Mouse (Mus musculus) CH12.LX (cell line): ENCODE results near the gene Frat1. TPM values are rescaled to one million over a fixed set of nuclear protein-coding genes. Genes with fewer than 3 reads are reported as not detected.

ENCODE experiments used
- DNase-seq: peaks from one replicate; pipeline ENCODE4 v3.0.0-alpha.2; 2013; ENCODE audit errors: extremely low read depth
- H3K27ac ChIP-seq: 2 replicates; pipeline ENCODE4 v1.5.1; 2012; ENCODE audit warnings: low read depth, mild to moderate bottlenecking, control low read depth, moderate library complexity; ENCODE audit not compliant: insufficient read depth
- H3K27me3 ChIP-seq: replicated peaks from 2 replicates; pipeline ENCODE3; 2012; ENCODE audit warnings: inconsistent platforms
- H3K36me3 ChIP-seq, 2 experiments: replicated peaks in 1 of 2; 2 replicates each; pipeline versions ENCODE3 to v1.6.1; 2012; ENCODE audit warnings: inconsistent platforms in 1 of 2, low read length in 1 of 2, mild to moderate bottlenecking in 1 of 2, mixed read lengths in 1 of 2, moderate library complexity in 1 of 2; ENCODE audit not compliant: control insufficient read depth in 1 of 2, insufficient read depth in 1 of 2
- H3K4me1 ChIP-seq, 2 experiments: 2 replicates each; pipeline ENCODE4 v1.6.1; 2012; ENCODE audit warnings: inconsistent platforms in 1 of 2, moderate library complexity in 1 of 2; ENCODE audit not compliant: insufficient read depth in 2 of 2, control insufficient read depth in 1 of 2
- H3K4me2 ChIP-seq: 2 replicates; pipeline ENCODE4 v1.6.1; 2012; ENCODE audit warnings: low read depth, mild to moderate bottlenecking, control low read depth; ENCODE audit not compliant: poor library complexity, insufficient read depth, severe bottlenecking
- H3K4me3 ChIP-seq, 3 experiments: fragments of 150-350 bp in 1 of 3; sonication (generic) in 1 of 3; replicated peaks in 1 of 3; 2 replicates each; pipeline versions ENCODE3 to v1.5.1; 2011 to 2012; ENCODE audit warnings: low read depth in 2 of 3, low read length in 2 of 3, mild to moderate bottlenecking in 2 of 3, moderate library complexity in 2 of 3, control low read depth in 1 of 3, improper control_type of control experiment in 1 of 3, inconsistent platforms in 1 of 3, mixed read lengths in 1 of 3; ENCODE audit not compliant: poor library complexity in 1 of 3
- H3K79me2 ChIP-seq: replicated peaks from 2 replicates; pipeline ENCODE4 v1.6.1; 2012; ENCODE audit warnings: mild to moderate bottlenecking, moderate library complexity; ENCODE audit not compliant: control insufficient read depth, poor library complexity, insufficient read depth, severe bottlenecking; ENCODE audit errors: extremely low read depth
- H3K9ac ChIP-seq: 2 replicates; pipeline ENCODE4 v1.6.1; 2012; ENCODE audit warnings: low read depth, mild to moderate bottlenecking, control low read depth, moderate library complexity; ENCODE audit not compliant: insufficient read depth
- H3K9me3 ChIP-seq: replicated peaks from 2 replicates; pipeline ENCODE3; 2012; ENCODE audit warnings: low read length, inconsistent platforms, mixed read lengths
- CHD1 ChIP-seq: IDR thresholded peaks from 2 replicates; pipeline ENCODE4 v1.6.1; 2012; ENCODE audit warnings: low read depth, low read length, improper control_type of control experiment, inconsistent platforms
- CHD2 ChIP-seq: IDR thresholded peaks from 2 replicates; pipeline ENCODE4 v1.6.1; 2011; ENCODE audit warnings: low read length, improper control_type of control experiment
- CTCF ChIP-seq, 2 experiments: IDR thresholded peaks in 1 of 2; conservative IDR thresholded peaks in 1 of 2; 2 replicates each; pipeline ENCODE4 v1.5.1; 2011 to 2012; ENCODE audit warnings: low read depth in 2 of 2, low read length in 2 of 2, improper control_type of control experiment in 1 of 2, inconsistent platforms in 1 of 2, mild to moderate bottlenecking in 1 of 2, moderate library complexity in 1 of 2
- E2F4 ChIP-seq: IDR thresholded peaks from 2 replicates; pipeline ENCODE4 v1.6.1; 2011; ENCODE audit warnings: low read depth, low read length, improper control_type of control experiment; ENCODE audit not compliant: insufficient replicate concordance
- GABPA ChIP-seq: IDR thresholded peaks from 2 replicates; pipeline ENCODE4 v1.6.1; 2012; ENCODE audit warnings: low read depth, low read length, improper control_type of control experiment, inconsistent platforms; ENCODE audit not compliant: insufficient replicate concordance
- HCFC1 ChIP-seq: IDR thresholded peaks from 2 replicates; pipeline ENCODE4 v1.6.1; 2012; ENCODE audit warnings: low read depth, mild to moderate bottlenecking, inconsistent platforms, low read length, improper control_type of control experiment
- JUND ChIP-seq: conservative IDR thresholded peaks from 2 replicates; pipeline ENCODE4 v1.6.1; 2011; ENCODE audit warnings: low read depth, low read length, improper control_type of control experiment
- MAX ChIP-seq: IDR thresholded peaks from 2 replicates; pipeline ENCODE4 v1.6.1; 2011; ENCODE audit warnings: low read length, improper control_type of control experiment
- MAZ ChIP-seq: IDR thresholded peaks from 2 replicates; pipeline ENCODE4 v1.6.1; 2012; ENCODE audit warnings: low read depth, mild to moderate bottlenecking, inconsistent platforms, low read length, improper control_type of control experiment, moderate library complexity
- MXI1 ChIP-seq: IDR thresholded peaks from 2 replicates; pipeline ENCODE4 v1.6.1; 2011; ENCODE audit warnings: mild to moderate bottlenecking, low read depth, low read length, improper control_type of control experiment
- POLR2AphosphoS2 ChIP-seq: IDR thresholded peaks from 2 replicates; pipeline ENCODE4 v1.6.1; 2011; ENCODE audit warnings: low read depth, low read length, improper control_type of control experiment
- SIN3A ChIP-seq: IDR thresholded peaks from 2 replicates; pipeline ENCODE4 v1.6.1; 2012; ENCODE audit warnings: low read length, improper control_type of control experiment, inconsistent platforms
- SMC3 ChIP-seq: IDR thresholded peaks from 2 replicates; pipeline ENCODE4 v1.6.1; 2011; ENCODE audit warnings: low read depth, low read length, improper control_type of control experiment
- TBP ChIP-seq: conservative IDR thresholded peaks from 2 replicates; pipeline ENCODE4 v1.6.1; 2011; ENCODE audit warnings: low read depth, low read length, improper control_type of control experiment
- ZNF384 ChIP-seq: IDR thresholded peaks from 2 replicates; pipeline ENCODE4 v1.6.1; 2012; ENCODE audit warnings: low read depth, low read length, improper control_type of control experiment, inconsistent platforms
- dilution Hi-C: fragments of 300-500 bp; cut with MboI; formaldehyde crosslinking; loops from 2 replicates; pipeline ENCODE4 v1.14.3; 2020; ENCODE audit warnings: low sequenced_read_pairs; ENCODE audit not compliant: extremely low pct_unique_long_range_greater_than_20kb, extremely low pct_ligation_motif_present
- in situ Hi-C: fragments of 300-500 bp; cut with MboI; formaldehyde crosslinking; loops from 3 replicates; pipeline ENCODE4 v1.14.3; 2019; ENCODE audit warnings: low sequenced_read_pairs, low pct_ligation_motif_present, low pct_unique_long_range_greater_than_20kb, mixed read lengths
- polyA plus RNA-seq: library from polyadenylated mRNA; unstranded; fragments of >175 nt; gene quantifications from 2 replicates; pipeline ENCODE4 v1.2.1, GENCODE M21; 2012; ENCODE audit warnings: low read depth; ENCODE audit not compliant: insufficient read length
- total RNA-seq, 2 experiments: library from RNA; depleted of rRNA; stranded (reverse); fragments of 300-350 nt in 1 of 2; fragments of >200 nt in 1 of 2; gene quantifications; 2 replicates each; pipeline ENCODE4 v1.2.3; 2012 to 2014

The Frat1 gene
- total and polyA plus RNA-seq, 3 experiments, result 0.64 to 2.0 (median 0.70) TPM

DNA sequence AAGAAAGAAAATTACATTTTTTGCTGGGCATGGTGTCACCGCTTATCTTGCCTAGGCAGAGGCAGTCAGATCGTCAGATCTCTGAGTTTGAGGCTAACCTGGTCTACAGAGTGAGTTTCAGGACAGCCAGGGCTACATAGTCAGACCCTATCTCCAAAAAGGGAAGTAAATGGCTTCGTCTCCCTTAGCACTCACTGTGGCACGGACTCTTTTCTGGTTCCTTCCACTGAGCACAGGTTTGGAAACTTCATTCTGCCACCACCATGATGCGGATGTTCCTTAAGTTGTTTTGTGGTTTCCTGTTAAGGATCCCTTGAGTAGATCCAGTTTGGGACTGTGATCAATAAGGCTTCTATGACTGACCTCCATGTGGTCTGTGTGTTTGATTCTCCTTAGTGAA lies 4.8 kb upstream of the Frat1 start:
- peaks cover 2% of the 10 kb centered on the region for H3K27me3 ChIP-seq
- no peak for TF ChIP-seq TBP
- TF ChIP-seq MXI1, result no peak
- TF ChIP-seq HCFC1, result no peak
- TF ChIP-seq CTCF (conservative IDR thresholded peaks at IDR 0.05 in 1 of 2, IDR thresholded peaks at IDR 0.05 in 1 of 2; ENCODE audit: low read depth in 2 of 2, low read length in 2 of 2), result no peak
- no peak overlapping the region for H3K27ac ChIP-seq
- no peaks in the 10 kb centered on the region for H3K36me3 ChIP-seq
- H3K9ac ChIP-seq, result no peak overlapping the region
- H3K9me3 ChIP-seq, result no peaks in the 10 kb centered on the region
- H3K4me1 ChIP-seq, result peaks cover 0 to 7% of the 10 kb centered on the region in 2 experiments; a peak in 2 of 4 replicates
- in situ Hi-C loops (no loop called here), dilution Hi-C loops (no loop called here)
- no peak for DNase-seq
- no peaks in the 10 kb centered on the region for H3K79me2 ChIP-seq
- H3K4me2 ChIP-seq, result no peak overlapping the region
- no peak overlapping the region for H3K4me3 ChIP-seq

DNA sequence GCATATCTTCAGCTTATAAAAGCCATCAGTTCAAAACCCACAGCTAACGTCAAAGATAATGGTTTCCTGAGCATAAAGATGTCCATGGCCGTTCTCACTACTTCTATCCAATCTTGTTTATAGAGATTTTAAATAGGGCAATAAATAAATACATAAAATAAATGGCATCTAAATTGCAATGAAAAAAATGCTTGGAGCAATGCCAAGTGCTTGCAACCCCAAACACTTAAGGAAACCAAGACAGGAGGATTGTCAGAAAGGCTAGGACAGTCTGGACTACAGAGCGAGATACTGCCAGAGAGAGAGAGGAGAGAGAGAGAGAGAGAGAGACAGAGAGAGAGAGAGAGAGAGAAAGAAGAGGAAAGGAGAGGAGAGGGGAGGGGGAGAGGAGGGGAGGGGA lies 3.2 kb upstream of the Frat1 start:
- H3K9me3 ChIP-seq, result peaks cover 8% of the 10 kb centered on the region
- TF ChIP-seq MAX, result no peak
- no peak for TF ChIP-seq SIN3A
- no peak for TF ChIP-seq E2F4
- no peak for TF ChIP-seq MAZ
- TF ChIP-seq CHD1, result no peak
- TF ChIP-seq ZNF384, result no peak
- TF ChIP-seq GABPA, result no peak
- no peak for TF ChIP-seq POLR2AphosphoS2
- no peak for TF ChIP-seq SMC3
- TF ChIP-seq JUND, result no peak
- no peaks in the 10 kb centered on the region for H3K36me3 ChIP-seq
- H3K4me1 ChIP-seq, result peaks cover 0 to 14% of the 10 kb centered on the region in 2 experiments; a peak in 2 of 4 replicates
- H3K4me2 ChIP-seq, result no peak overlapping the region
- H3K9ac ChIP-seq, result no peak overlapping the region
- H3K27ac ChIP-seq, result no peak overlapping the region
- no peak overlapping the region for H3K4me3 ChIP-seq
- dilution Hi-C loops (no loop called here), in situ Hi-C loops (no loop called here)
- no peaks in the 10 kb centered on the region for H3K79me2 ChIP-seq
- H3K27me3 ChIP-seq, result peaks cover 16% of the 10 kb centered on the region
- no peak for DNase-seq

DNA sequence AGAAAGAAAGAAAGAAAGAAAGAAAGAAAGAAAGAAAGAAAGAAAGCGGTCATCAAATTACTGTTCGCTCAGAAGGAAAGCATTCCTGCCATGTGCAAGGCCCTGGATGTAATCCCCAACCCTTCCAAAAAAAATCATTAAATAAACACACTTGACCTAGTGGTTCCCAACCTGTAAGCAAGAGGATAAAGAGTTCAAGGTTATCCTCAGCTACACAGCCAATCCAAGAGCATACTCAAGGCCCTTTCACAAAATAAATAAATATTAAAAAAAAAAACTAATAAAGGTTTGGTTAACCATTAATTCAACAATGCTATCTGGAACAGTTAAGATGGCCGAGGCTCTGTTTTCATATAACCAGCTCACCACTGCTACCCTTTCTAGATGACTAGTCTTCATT lies 829 bp upstream of the Frat1 start:
- Histone ChIP-seq H3K4me2 (peak overlapping the region; percentile 73), H3K27ac (peak overlapping the region; percentile 62; the same call in 1 of the 2 replicates), H3K27me3 (peaks cover 37% of the 10 kb centered on the region), H3K9me3 (peaks cover 8% of the 10 kb centered on the region), H3K79me2 (no peaks in the 10 kb centered on the region), H3K9ac (peak overlapping the region; percentile 39; the same call in 1 of the 2 replicates), H3K4me1 (peaks cover 3 to 14% of the 10 kb centered on the region in 2 experiments; a peak in 2 of 4 replicates), H3K4me3 (peak overlapping the region; percentile 13 to 59 (median 51)), H3K36me3 (no peaks in the 10 kb centered on the region)
- dilution Hi-C loops (no loop called here), in situ Hi-C loops (no loop called here)
- no peak for DNase-seq
- TF ChIP-seq HCFC1, result no peak
- no peak for TF ChIP-seq CHD2
- TF ChIP-seq GABPA, result no peak
